Mouse (Mus musculus): ENCODE data around the gene Myl6. TPM values are rescaled to one million over a fixed set of nuclear protein-coding genes. Genes with fewer than 3 reads are reported as not detected.

Myl6 gene
- polyA plus RNA-seq (2014; fragmentation: Illumina TruSeq; extraction: RNeasy Lipid Tissue Mini Kit (QIAGEN cat#74804); ENCODE audit: low read depth, low replicate concordance), result 525 TPM

DNA sequence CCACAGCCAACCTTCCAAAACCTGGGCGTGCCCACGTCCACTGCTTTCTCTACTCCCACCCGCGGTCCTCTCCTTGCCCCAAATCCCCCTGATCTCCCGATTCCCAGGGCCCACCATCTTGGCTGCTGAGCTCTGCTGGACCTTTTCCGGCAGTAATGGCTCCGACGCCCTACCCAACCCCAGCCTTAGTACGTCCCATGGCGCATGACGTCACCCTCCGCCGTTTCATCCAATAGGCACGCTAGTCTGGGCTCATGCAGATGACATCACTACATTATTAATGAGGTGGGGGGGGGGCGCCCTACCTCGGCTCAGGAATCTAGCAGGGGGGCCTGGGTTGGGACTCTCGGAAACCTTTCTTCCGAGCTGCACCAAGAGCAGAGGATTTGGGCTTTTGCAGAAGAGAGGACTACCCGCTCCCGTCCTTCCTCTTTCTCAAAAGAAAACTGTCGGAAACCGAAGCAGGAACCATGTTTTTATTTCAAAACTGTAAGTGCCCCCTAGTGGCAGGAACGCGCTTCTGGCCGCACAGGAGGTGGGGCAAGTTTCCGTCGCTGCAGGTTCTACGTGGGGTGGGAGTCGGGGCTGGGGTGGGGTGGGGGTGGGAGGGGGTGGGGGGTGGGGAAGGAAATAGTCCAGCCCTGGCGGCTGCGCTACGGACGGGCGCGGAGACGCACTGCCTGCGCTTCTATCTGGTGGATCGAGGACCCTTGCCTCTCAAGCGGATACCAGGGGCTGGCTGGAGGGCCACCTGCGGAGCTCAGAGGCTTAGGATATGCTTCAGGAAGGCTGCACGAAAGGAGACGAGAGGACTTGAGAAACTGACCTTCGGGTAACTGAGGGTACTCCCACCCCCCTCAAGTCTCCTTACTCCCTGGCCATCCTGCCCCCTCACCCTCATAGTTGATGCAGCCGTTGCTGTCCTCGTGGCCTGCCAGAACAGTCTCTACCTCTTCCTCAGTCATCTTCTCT is at the start of gene Myl6:
Myl6 (minus strand) TSS at position 451 of the 972 bp plus-strand sequence.

DNA sequence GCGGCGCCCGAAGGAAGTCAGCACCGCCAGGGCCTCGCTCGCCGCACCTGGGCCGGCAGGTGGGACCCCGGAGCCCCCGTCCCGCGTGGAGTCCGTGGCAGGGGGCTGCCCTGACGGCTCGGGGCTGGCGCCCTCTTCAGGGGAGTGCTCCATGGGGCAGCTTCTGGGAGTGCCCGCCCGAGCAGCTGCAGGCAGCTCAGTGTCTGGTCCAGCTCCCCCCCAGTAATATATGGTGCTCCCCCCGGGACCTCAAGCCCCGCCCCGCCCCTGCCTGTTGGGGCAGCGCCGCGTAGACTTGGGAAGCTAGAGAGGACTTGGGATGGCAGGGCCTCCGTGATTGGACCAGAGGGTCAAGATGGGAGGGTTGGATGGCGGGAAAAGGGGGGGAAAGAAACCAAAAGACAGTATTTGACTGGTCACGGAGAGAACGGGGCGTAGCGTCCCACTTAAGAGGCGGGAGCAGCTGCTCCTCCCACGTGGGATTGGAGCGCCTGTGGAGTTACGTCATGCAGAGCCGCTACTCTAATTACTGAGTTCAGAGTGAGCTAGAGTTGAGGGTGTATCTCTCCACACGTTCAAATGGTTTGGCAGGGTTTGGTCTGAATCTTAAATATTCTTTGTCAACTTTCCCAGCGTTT is 31.8 kb upstream of the Myl6 start, which contains the start of gene Esyt1:
Esyt1 (minus strand) TSS at position 201 of the 638 bp plus-strand sequence.

DNA sequence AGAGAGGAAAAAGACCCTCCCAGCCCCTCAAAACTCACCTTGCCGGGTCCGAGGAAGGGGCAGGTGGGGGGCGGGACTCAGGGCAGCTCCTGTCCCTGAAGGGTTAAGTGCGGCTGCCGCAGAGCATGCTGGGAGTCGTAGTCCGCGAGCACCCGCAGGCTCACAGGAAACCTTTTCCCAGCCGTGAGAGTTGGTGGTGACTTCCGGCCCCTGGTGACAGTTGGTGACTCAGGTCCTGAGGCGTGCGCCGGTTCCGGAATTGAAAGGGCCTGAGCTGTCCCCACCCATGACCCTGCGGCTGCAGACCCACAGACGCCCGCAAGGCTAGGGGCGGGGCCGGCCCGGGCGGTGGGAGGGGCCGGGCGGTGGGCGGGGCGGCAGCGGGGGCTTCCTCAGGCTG is 4.6 kb upstream of the Myl6 start, which contains the start of gene Myl6b:
Myl6b (minus strand) TSS at position 96 of the 400 bp plus-strand sequence.

DNA sequence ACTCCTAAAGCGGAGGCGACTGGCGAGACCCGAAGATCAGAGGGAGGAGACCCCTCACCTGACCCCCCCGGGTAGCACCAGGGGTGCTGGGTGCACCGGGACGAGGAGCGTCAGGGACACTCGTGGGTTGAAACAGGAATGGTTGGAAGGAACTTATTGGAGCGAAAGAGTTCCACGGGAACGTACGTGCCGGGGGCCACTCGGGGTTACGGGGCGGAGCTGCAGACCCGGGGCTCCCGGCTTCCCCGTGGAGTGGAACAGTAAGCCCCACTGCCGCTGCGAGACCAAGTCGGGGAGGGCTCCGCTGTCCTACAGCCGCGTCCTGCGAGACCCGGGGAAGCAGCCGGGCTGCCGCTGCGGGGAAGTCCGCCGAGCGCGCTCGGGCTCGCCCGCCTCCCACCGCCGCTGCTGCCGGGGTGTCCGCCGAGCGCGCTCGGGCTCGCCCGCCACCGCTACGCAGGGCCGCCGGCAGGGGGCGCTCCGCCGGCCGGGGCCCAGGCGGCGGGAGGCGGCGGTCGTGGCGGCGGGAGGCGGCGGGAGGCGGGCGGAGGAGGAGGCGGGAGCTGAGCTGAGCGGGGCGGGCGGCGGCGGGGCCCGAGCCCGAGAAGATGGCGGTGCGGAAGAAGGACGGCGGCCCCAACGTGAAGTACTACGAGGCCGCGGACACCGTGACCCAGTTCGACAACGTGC is 35.1 kb downstream of the Myl6 start, which contains the start of gene Smarcc2:
Smarcc2 (plus strand) TSS at position 530 of the 690 bp plus-strand sequence.

Other genes with a start within 250 kb of the Myl6 start
- not detected for gene Apon, start 240.0 kb downstream of the Myl6 start, polyA plus RNA-seq (2014; fragmentation: Illumina TruSeq; extraction: RNeasy Lipid Tissue Mini Kit (QIAGEN cat#74804); ENCODE audit: low read depth, low replicate concordance)
- 0.73 TPM for gene Apof, start 225.5 kb downstream of the Myl6 start, polyA plus RNA-seq (2014; fragmentation: Illumina TruSeq; extraction: RNeasy Lipid Tissue Mini Kit (QIAGEN cat#74804); ENCODE audit: low read depth, low replicate concordance)
- 13.2 TPM for gene Stat2, start 223.6 kb downstream of the Myl6 start, polyA plus RNA-seq (2014; fragmentation: Illumina TruSeq; extraction: RNeasy Lipid Tissue Mini Kit (QIAGEN cat#74804); ENCODE audit: low read depth, low replicate concordance)
- gene Il23a, start 195.4 kb downstream of the Myl6 start, polyA plus RNA-seq (2014; fragmentation: Illumina TruSeq; extraction: RNeasy Lipid Tissue Mini Kit (QIAGEN cat#74804); ENCODE audit: low read depth, low replicate concordance), result not detected
- gene Pan2, start 190.8 kb downstream of the Myl6 start, polyA plus RNA-seq (2014; fragmentation: Illumina TruSeq; extraction: RNeasy Lipid Tissue Mini Kit (QIAGEN cat#74804); ENCODE audit: low read depth, low replicate concordance), result 14.4 TPM
- gene Cnpy2, start 171.7 kb downstream of the Myl6 start, polyA plus RNA-seq (2014; fragmentation: Illumina TruSeq; extraction: RNeasy Lipid Tissue Mini Kit (QIAGEN cat#74804); ENCODE audit: low read depth, low replicate concordance), result 64.0 TPM
- 1,135 TPM for gene Cs, start 156.4 kb downstream of the Myl6 start, polyA plus RNA-seq (2014; fragmentation: Illumina TruSeq; extraction: RNeasy Lipid Tissue Mini Kit (QIAGEN cat#74804); ENCODE audit: low read depth, low replicate concordance)
- gene Coq10a, start 125.1 kb downstream of the Myl6 start, polyA plus RNA-seq (2014; fragmentation: Illumina TruSeq; extraction: RNeasy Lipid Tissue Mini Kit (QIAGEN cat#74804); ENCODE audit: low read depth, low replicate concordance), result 389 TPM
- 30.7 TPM for gene Ankrd52, start 117.0 kb downstream of the Myl6 start, polyA plus RNA-seq (2014; fragmentation: Illumina TruSeq; extraction: RNeasy Lipid Tissue Mini Kit (QIAGEN cat#74804); ENCODE audit: low read depth, low replicate concordance)
- not detected for gene Slc39a5, start 92.9 kb downstream of the Myl6 start, polyA plus RNA-seq (2014; fragmentation: Illumina TruSeq; extraction: RNeasy Lipid Tissue Mini Kit (QIAGEN cat#74804); ENCODE audit: low read depth, low replicate concordance)
- gene Nabp2, start 82.7 kb downstream of the Myl6 start, polyA plus RNA-seq (2014; fragmentation: Illumina TruSeq; extraction: RNeasy Lipid Tissue Mini Kit (QIAGEN cat#74804); ENCODE audit: low read depth, low replicate concordance), result 46.9 TPM
- gene Rnf41, start 82.5 kb downstream of the Myl6 start, polyA plus RNA-seq (2014; fragmentation: Illumina TruSeq; extraction: RNeasy Lipid Tissue Mini Kit (QIAGEN cat#74804); ENCODE audit: low read depth, low replicate concordance), result 15.0 TPM
- 56.7 TPM for gene Smarcc2, start 34.9 kb downstream of the Myl6 start, polyA plus RNA-seq (2014; fragmentation: Illumina TruSeq; extraction: RNeasy Lipid Tissue Mini Kit (QIAGEN cat#74804); ENCODE audit: low read depth, low replicate concordance)
- 3.0 TPM for gene Myl6b, start 4.5 kb upstream of the Myl6 start, polyA plus RNA-seq (2014; fragmentation: Illumina TruSeq; extraction: RNeasy Lipid Tissue Mini Kit (QIAGEN cat#74804); ENCODE audit: low read depth, low replicate concordance)
- gene Esyt1, start 31.7 kb upstream of the Myl6 start, polyA plus RNA-seq (2014; fragmentation: Illumina TruSeq; extraction: RNeasy Lipid Tissue Mini Kit (QIAGEN cat#74804); ENCODE audit: low read depth, low replicate concordance), result 20.8 TPM
- 7.1 TPM for gene Zc3h10, start 53.6 kb upstream of the Myl6 start, polyA plus RNA-seq (2014; fragmentation: Illumina TruSeq; extraction: RNeasy Lipid Tissue Mini Kit (QIAGEN cat#74804); ENCODE audit: low read depth, low replicate concordance)
- gene Rpl41, start 55.2 kb upstream of the Myl6 start, polyA plus RNA-seq (2014; fragmentation: Illumina TruSeq; extraction: RNeasy Lipid Tissue Mini Kit (QIAGEN cat#74804); ENCODE audit: low read depth, low replicate concordance), result 918 TPM
- gene Pa2g4, start 71.8 kb upstream of the Myl6 start, polyA plus RNA-seq (2014; fragmentation: Illumina TruSeq; extraction: RNeasy Lipid Tissue Mini Kit (QIAGEN cat#74804); ENCODE audit: low read depth, low replicate concordance), result 56.0 TPM
- 7.1 TPM for gene Erbb3, start 95.5 kb upstream of the Myl6 start, polyA plus RNA-seq (2014; fragmentation: Illumina TruSeq; extraction: RNeasy Lipid Tissue Mini Kit (QIAGEN cat#74804); ENCODE audit: low read depth, low replicate concordance)
- gene Rps26, start 132.6 kb upstream of the Myl6 start, polyA plus RNA-seq (2014; fragmentation: Illumina TruSeq; extraction: RNeasy Lipid Tissue Mini Kit (QIAGEN cat#74804); ENCODE audit: low read depth, low replicate concordance), result 328 TPM
- 0.37 TPM for gene Ikzf4, start 151.8 kb upstream of the Myl6 start, polyA plus RNA-seq (2014; fragmentation: Illumina TruSeq; extraction: RNeasy Lipid Tissue Mini Kit (QIAGEN cat#74804); ENCODE audit: low read depth, low replicate concordance)
- 27.1 TPM for gene Suox, start 179.9 kb upstream of the Myl6 start, polyA plus RNA-seq (2014; fragmentation: Illumina TruSeq; extraction: RNeasy Lipid Tissue Mini Kit (QIAGEN cat#74804); ENCODE audit: low read depth, low replicate concordance)
- gene Rab5b, start 202.1 kb upstream of the Myl6 start, polyA plus RNA-seq (2014; fragmentation: Illumina TruSeq; extraction: RNeasy Lipid Tissue Mini Kit (QIAGEN cat#74804); ENCODE audit: low read depth, low replicate concordance), result 82.2 TPM
- 0.26 TPM for gene Pmel, start 210.1 kb upstream of the Myl6 start, polyA plus RNA-seq (2014; fragmentation: Illumina TruSeq; extraction: RNeasy Lipid Tissue Mini Kit (QIAGEN cat#74804); ENCODE audit: low read depth, low replicate concordance)
- 13.9 TPM for gene Cdk2, start 210.9 kb upstream of the Myl6 start, polyA plus RNA-seq (2014; fragmentation: Illumina TruSeq; extraction: RNeasy Lipid Tissue Mini Kit (QIAGEN cat#74804); ENCODE audit: low read depth, low replicate concordance)